Mouse (Mus musculus): ENCODE data around the gene Syncrip. TPM values are rescaled to one million over a fixed set of nuclear protein-coding genes. Genes with fewer than 3 reads are reported as not detected.

Gene Syncrip
- total RNA-seq (2021) = 10 to 100 TPM; 72.3 to 93.0 TPM
- long read RNA-seq, experiment 1, full-length matches to known transcripts = 34 of 40 reads
- long read RNA-seq, experiment 1, partial matches to known transcripts = 3 of 40 reads
- long read RNA-seq, experiment 1, other reads (novel, unspliced or antisense) = 3 of 40 reads
- long read RNA-seq, experiment 2, full-length matches to known transcripts = 75 of 94 reads
- long read RNA-seq, experiment 2, partial matches to known transcripts = 14 of 94 reads
- long read RNA-seq, experiment 2, other reads (novel, unspliced or antisense) = 5 of 94 reads

GRCm38 (mm10) chr9:88482230-88482828 lies at the start of gene Syncrip:
Gene Syncrip, minus strand, starts transcription at chr9:88482574.
- peak; percentile 89 to 93 for DNase-seq (ENCODE audit: low spot score in 2 of 2)

GRCm38 (mm10) chr9:88529979-88530580 lies 47.7 kb upstream of the Syncrip start:
- DNase-seq (ENCODE audit: low spot score in 2 of 2) = no peak

GRCm38 (mm10) chr9:88529571-88529970 lies 47.2 kb upstream of the Syncrip start:
- DNase-seq (ENCODE audit: low spot score in 2 of 2) = no peak

DNA sequence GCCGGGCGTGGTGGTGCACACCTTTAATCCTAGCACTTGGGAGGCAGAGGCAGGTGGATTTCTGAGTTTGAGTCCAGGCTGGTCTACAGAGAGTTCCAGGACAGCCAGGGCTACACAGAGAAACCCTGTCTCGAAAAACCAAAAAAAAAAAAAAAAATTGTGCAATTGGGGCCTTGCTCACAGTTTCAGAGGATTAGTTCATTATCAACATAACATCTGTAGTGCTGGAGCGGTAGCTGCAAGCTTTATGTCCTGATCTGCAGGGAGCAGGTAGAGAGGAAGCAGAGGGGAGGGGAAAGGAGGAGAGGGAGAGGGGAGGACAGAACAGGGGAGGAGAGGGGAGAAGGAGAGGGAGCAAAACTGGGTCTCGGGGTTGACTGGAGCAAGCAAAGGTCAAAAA lies 46.4 kb upstream of the Syncrip start:
- DNase-seq (ENCODE audit: low spot score in 2 of 2) = no peak

DNA sequence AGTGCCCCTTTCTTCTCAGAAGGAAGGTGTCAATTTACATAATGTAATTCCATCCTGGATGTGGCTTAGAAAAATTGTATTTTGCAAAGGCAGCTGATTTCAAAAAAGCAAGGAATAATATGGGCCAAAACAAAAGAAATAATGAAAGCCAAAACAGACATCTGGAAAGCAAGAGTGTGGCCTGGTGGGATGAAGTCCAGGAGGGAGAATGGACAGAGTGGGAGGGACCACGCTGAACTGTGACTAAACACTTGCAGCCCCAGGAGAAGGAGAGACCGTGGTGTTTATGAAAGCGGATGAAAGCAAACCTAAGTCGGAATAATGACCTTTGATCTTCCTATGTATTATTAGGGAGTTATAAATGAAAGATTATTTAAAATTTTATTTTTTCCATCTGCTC lies 45.6 kb upstream of the Syncrip start:
- DNase-seq (ENCODE audit: low spot score in 2 of 2) = no peak

GRCm38 (mm10) chr9:88525341-88525740 lies 43.0 kb upstream of the Syncrip start:
- no peak for DNase-seq (ENCODE audit: low spot score in 2 of 2)

- DNase-seq (ENCODE audit: low spot score in 2 of 2) = no peak
These were observed 42.4 kb upstream of the Syncrip start for GRCm38 (mm10) chr9:88524796-88525195.

DNA sequence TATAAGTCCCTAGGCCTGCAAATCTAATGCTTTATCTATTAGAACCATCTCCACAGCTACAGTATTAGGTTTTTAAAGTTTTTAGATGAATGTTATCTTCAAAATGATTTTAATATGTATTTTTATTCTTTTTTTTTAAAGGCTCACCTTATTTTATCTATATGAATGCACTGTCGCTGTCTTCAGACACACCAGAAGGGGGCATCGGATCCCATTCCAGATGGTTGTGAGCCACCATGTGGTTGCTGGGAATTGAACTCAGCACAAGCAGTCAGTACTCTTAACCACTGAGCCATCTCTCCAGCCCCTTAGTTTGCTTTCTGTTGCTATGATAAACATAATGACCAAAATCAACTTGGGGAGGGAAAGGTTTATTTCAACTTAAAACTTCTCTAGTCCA lies 42.0 kb upstream of the Syncrip start:
- DNase-seq (ENCODE audit: low spot score in 2 of 2) = no peak

DNA sequence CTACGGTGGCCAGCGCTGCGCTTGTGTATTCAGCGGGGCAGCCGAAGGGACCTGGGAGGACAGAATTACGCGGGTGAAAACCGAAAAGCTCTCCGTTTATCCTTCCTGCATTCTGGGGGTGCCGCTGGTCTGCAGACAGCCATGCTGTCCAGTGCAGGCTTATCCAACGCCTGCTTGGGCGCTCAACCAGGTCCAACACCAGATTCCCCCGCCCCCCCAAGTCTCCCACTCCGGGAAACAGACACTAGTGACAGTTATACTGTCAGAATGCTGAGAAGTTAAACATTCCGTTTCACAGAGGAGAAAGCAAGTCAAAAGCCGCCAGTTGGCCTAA lies 40.9 kb upstream of the Syncrip start:
- no peak for DNase-seq (ENCODE audit: low spot score in 2 of 2)

DNA sequence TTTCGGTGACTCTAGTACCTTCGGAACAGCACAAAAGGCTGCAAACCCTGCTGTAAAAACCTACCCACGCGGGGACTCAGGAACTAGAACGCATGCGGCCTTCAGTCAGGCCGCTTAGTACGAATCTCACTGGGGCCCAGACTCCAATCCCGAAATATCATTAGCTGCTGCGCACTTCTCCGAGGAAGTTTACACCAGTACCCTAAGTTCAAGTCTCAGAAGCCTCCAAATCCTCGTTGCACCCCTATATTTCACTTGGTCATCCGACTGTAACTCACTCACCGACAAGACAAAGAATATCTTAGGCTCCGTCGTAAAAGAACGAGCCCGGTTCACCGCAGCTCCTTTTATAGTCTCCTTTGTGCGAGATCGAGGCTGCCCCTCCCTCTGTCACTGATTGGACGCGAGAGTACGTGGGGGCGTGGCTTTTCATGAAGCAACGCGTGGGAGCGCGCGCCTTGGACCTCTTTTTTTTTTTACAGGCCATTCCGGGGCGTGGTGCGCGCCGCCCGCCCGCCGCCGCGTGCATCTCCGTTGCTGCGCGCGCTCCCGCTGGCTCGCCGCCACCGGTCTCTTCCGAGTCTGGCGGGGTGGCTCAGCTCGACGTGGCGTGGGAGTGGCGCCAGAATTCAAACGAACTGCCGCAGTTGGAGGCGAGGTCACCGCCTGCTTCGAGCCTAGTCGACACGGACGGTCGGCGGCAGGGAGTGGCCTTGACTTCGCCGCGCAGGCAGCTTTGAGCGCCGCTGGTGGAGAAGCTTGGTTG lies 40.4 kb upstream of the Syncrip start:
- peak; percentile 94 for DNase-seq (ENCODE audit: low spot score in 2 of 2)

DNA sequence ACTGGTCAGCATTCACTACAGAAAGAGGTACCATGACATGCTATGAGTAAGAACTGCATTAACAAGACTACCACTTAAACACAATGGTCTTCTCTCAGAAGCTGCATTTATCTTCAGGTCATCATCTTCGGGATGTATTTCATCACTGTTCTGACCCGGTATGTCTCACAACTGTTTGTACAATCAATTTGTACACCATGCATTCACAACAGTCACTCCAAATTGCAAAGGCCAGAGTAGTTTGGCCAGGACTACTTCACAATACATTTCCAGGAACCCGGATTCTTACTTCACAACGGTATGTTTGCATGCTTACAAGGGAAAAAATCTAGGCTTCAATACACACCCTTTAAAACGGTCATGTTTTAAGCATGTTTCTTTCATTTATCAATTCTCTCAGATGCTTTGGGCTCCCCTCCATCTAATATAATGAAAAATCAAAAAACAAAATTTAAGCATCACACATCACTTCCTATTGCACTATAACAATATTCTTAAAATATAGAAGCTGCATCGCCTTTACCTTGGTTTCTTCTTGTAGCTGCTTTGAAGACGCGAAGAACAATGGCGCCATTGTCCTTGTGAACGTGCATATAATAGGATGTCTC lies 39.7 kb upstream of the Syncrip start:
- DNase-seq (ENCODE audit: low spot score in 2 of 2) = no peak

DNA sequence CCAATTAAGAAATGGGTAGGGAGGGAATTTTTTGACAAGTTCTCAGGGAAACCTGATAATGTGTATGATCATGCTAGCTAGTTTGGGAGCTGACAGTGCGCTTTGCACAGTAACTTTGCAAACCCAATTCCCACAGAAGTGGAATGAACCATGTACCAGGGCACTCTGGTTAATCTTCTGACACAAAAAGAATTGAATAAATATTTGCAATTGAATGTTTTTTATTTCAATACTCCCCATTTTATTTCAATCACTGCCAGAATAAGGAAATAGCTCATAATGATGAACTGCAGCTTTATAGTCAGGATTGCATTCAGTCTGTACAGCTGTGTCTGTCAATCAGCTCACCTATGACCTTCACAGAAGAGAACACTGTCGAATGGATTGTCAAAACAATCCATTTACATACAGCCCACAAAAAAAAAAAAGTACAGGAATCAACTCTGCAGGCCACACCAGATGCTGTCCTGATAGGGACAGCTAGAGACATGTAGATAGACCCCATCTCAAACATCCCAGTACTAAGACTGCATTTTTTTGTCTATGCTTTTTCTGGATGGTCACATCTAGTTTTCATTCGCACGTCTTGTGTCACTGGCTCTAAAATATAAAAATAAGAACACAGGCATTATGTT lies 38.6 kb upstream of the Syncrip start:
- no peak for DNase-seq (ENCODE audit: low spot score in 2 of 2)

DNA sequence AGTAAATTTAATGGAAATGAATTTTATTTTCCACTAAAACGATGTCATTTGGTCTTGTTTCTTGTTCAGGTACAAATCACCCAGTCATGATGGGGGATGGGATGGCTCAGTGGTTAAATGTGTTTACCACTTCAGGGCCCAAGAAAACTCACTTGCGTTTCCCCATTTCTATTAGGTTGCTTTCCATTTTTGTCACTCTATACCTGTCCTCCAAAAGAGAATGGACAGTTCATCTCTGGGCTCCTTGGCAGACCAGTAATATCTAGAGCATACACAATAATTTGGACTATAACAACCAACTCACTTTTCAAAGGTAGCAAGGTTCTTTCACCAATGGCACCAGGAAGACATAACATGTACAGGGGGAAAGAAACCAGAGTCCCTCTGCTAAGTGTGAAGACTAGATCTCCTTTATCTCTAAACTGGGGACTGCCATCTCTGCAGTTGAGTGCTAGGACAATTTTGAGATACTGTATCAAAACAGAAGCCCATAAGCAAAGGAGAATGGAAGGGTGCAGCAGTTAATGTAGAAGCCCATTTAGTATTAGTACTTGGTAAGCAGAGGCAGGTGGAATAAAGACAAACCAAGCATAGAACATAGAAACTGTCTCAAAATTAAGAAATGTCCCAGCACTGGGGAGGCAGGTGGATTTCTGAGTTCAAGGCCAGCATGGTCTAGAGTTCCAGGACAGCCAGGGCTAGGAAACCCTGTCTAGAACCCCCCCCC lies 37.9 kb upstream of the Syncrip start:
- DNase-seq (ENCODE audit: low spot score in 2 of 2) = no peak

DNA sequence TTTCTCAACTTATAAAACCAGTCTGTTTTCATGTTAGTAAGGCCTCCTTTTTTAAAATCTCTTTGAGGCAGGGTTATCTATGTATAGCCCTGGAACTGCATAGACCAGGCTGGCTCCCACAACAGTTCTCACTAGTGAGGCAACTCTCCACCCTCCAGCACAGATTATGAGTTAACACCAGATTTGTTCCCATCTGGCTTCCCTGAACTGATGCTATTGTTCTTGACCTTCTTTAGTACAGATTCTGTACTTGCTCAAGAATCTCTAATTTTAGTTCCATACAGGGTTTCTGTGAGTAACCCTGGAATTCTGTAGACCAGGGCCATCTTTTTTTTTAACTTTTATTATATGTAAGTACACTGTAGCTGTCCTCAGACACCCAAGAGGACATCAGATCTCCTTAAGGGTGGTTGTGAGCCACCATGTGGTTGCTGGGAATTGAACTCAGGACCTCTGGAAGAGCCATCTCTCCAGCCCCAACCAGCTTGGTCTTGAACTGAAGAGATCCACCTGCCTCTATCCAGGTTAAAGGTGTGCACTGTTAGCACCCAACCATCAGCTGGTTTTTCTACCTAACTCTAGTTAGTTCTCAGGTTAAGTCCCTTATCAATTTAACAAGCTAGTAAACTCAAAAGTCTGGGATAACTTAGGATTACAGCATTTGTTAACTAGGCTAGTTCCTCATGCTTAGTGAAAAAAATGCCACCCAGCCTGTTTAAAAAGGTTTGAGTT lies 37.2 kb upstream of the Syncrip start:
- DNase-seq (ENCODE audit: low spot score in 2 of 2) = no peak

GRCm38 (mm10) chr9:88516361-88516995 lies 34.1 kb upstream of the Syncrip start:
- no peak for DNase-seq (ENCODE audit: low spot score in 2 of 2)

- no peak for DNase-seq (ENCODE audit: low spot score in 2 of 2)
These were observed 33.2 kb upstream of the Syncrip start for GRCm38 (mm10) chr9:88515546-88515945.

DNA sequence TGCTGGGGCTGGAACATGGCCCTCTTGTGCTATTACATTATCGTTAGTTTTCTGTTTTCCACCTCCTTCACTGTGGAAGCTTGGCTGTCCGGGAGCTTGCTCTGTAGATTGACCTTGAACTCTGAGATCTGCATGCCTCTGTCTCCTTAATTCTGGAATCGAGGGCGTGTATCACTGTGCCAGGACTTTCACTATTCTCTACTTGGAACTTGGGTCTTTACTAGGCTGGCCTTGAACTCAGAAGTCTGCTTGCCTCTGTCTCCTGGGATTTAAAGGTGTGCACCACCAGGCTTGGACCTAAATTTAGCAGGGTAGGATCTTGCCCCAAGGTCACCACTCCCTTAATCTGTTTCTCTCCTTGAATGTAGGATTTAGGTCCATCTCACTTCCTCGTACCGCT lies 19.5 kb upstream of the Syncrip start:
- no peak for DNase-seq (ENCODE audit: low spot score in 2 of 2)

- DNase-seq (ENCODE audit: low spot score in 2 of 2) = no peak
These were observed 17.7 kb upstream of the Syncrip start for GRCm38 (mm10) chr9:88500112-88500511.

- DNase-seq (ENCODE audit: low spot score in 2 of 2) = no peak
These were observed 10.1 kb upstream of the Syncrip start for GRCm38 (mm10) chr9:88492522-88492921.

Measured in adrenal gland, adult 18-20 months (tissue).